Mouse (Mus musculus) hindbrain, embryonic 13.5 days (tissue): ENCODE measurements around the gene Cdkal1. TPM values are rescaled to one million over a fixed set of nuclear protein-coding genes. Genes with fewer than 3 reads are reported as not detected.

Experiments
- ATAC-seq: fragments of 200-750 bp; cut with Nextera tagmentation; 2 replicates; pipeline ENCODE4 v1.8.0; 2017; ENCODE audit warnings: moderate TSS enrichment; ENCODE audit not compliant: low FRiP score
- H3K27ac ChIP-seq: fragments of 300-500 bp; sonication (generic); 2 replicates; pipeline ENCODE4 v1.5.1; 2015; ENCODE audit warnings: inconsistent platforms, mild to moderate bottlenecking, moderate library complexity
- H3K27me3 ChIP-seq: fragments of 300-500 bp; sonication (generic); 2 replicates; pipeline ENCODE4 v1.6.1; 2015; ENCODE audit warnings: mild to moderate bottlenecking, inconsistent platforms
- H3K36me3 ChIP-seq: fragments of 300-500 bp; sonication (generic); 2 replicates; pipeline ENCODE4 v1.6.1; 2015; ENCODE audit warnings: mild to moderate bottlenecking, inconsistent platforms
- H3K4me1 ChIP-seq: fragments of 300-500 bp; sonication (generic); replicated peaks from 2 replicates; pipeline ENCODE4 v1.6.1; 2015; ENCODE audit warnings: inconsistent platforms
- H3K4me2 ChIP-seq: fragments of 300-500 bp; sonication (generic); 2 replicates; pipeline ENCODE4 v1.6.1; 2015; ENCODE audit warnings: inconsistent platforms, mild to moderate bottlenecking, moderate library complexity
- H3K4me3 ChIP-seq: fragments of 300-500 bp; sonication (generic); 2 replicates; pipeline ENCODE4 v1.5.1; 2015; ENCODE audit warnings: mild to moderate bottlenecking, inconsistent platforms
- H3K9ac ChIP-seq: fragments of 300-500 bp; sonication (generic); 2 replicates; pipeline ENCODE4 v1.6.1; 2015; ENCODE audit warnings: mild to moderate bottlenecking, inconsistent platforms
- H3K9me3 ChIP-seq: fragments of 300-500 bp; sonication (generic); 2 replicates; pipeline ENCODE4 v1.6.1; 2016; ENCODE audit warnings: inconsistent platforms
- WGBS: fragments of 180-500 bp; shearing (Covaris S2); methylation state at CpG from one replicate; pipeline ENCODE4 v1.1.7; 2015; 5-methylcytosine and 5-hydroxymethylcytosine counted together
- polyA plus RNA-seq: library from polyadenylated mRNA; unstranded; fragments of >200 nt; fragmentation: Nextera tagmentation; extraction: Ambion mirVana; gene quantifications from 2 replicates; pipeline ENCODE4 v1.2.1, GENCODE M21; 2015

Gene Cdkal1
- polyA plus RNA-seq, 1 experiment from 2014 or later, result 24.3 TPM

GRCm38 (mm10) chr13:29778124-29778523 lies 77.3 kb downstream of the Cdkal1 start:
- Histone ChIP-seq H3K9ac (no peak overlapping the region), H3K27me3 (no peaks in the 10 kb centered on the region), H3K36me3 (no peaks in the 10 kb centered on the region), H3K4me3 (no peak overlapping the region), H3K9me3 (no peaks in the 10 kb centered on the region), H3K27ac (no peak overlapping the region), H3K4me1 (peaks cover 24% of the 10 kb centered on the region), H3K4me2 (no peak overlapping the region)
- WGBS, result 86% methylated on average over 6 of the region's 6 CpGs
- no peak for ATAC-seq

- 77% methylated on average over 4 of the region's 4 CpGs for WGBS
- Histone ChIP-seq H3K36me3 (no peaks in the 10 kb centered on the region), H3K4me1 (peaks cover 27% of the 10 kb centered on the region), H3K4me2 (no peak overlapping the region), H3K27me3 (no peaks in the 10 kb centered on the region), H3K27ac (no peak overlapping the region), H3K4me3 (no peak overlapping the region), H3K9ac (no peak overlapping the region), H3K9me3 (no peaks in the 10 kb centered on the region)
- ATAC-seq, result no peak
These were observed 78.2 kb downstream of the Cdkal1 start for GRCm38 (mm10) chr13:29777225-29777624.

- no peaks in the 10 kb centered on the region for H3K9me3 ChIP-seq
- no peaks in the 10 kb centered on the region for H3K27me3 ChIP-seq
- WGBS, result 43% methylated on average over 8 of the region's 8 CpGs
- peaks cover 22% of the 10 kb centered on the region for H3K4me1 ChIP-seq
- H3K4me2 ChIP-seq, result no peak overlapping the region
- H3K27ac ChIP-seq, result no peak overlapping the region; the same call in 1 of the 2 replicates
- no peak overlapping the region for H3K4me3 ChIP-seq
- peak; percentile 40; the same call in 1 of the 2 replicates for ATAC-seq
- no peak overlapping the region for H3K9ac ChIP-seq
- H3K36me3 ChIP-seq, result no peaks in the 10 kb centered on the region
These were observed 79.8 kb downstream of the Cdkal1 start for GRCm38 (mm10) chr13:29775603-29776230.

GRCm38 (mm10) chr13:29773563-29773962 lies 81.9 kb downstream of the Cdkal1 start:
- H3K4me2 ChIP-seq, result no peak overlapping the region
- H3K9ac ChIP-seq, result no peak overlapping the region
- no peaks in the 10 kb centered on the region for H3K9me3 ChIP-seq
- no peak overlapping the region for H3K27ac ChIP-seq
- no peak for ATAC-seq
- H3K4me3 ChIP-seq, result no peak overlapping the region
- peaks cover 37% of the 10 kb centered on the region for H3K4me1 ChIP-seq
- 49% methylated on average over 6 of the region's 6 CpGs for WGBS
- H3K36me3 ChIP-seq, result no peaks in the 10 kb centered on the region
- H3K27me3 ChIP-seq, result no peaks in the 10 kb centered on the region

- Histone ChIP-seq H3K27ac (no peak overlapping the region), H3K9ac (no peak overlapping the region), H3K36me3 (no peaks in the 10 kb centered on the region), H3K4me3 (no peak overlapping the region), H3K4me2 (no peak overlapping the region), H3K9me3 (no peaks in the 10 kb centered on the region), H3K4me1 (peaks cover 40% of the 10 kb centered on the region), H3K27me3 (no peaks in the 10 kb centered on the region)
- 64% methylated on average over 3 of the region's 3 CpGs for WGBS
- ATAC-seq, result no peak
These were observed 82.5 kb downstream of the Cdkal1 start for GRCm38 (mm10) chr13:29772970-29773369.

- 14% methylated on average over 12 of the region's 12 CpGs for WGBS
These were observed 85.6 kb downstream of the Cdkal1 start for GRCm38 (mm10) chr13:29769647-29770436.

GRCm38 (mm10) chr13:29768104-29768503 lies 87.4 kb downstream of the Cdkal1 start:
- Histone ChIP-seq H3K4me1 (peaks cover 24% of the 10 kb centered on the region), H3K9ac (no peak overlapping the region)

More at GRCm38 (mm10) chr13:29769647-29770436, 85.6 kb downstream of the Cdkal1 start:
- peak overlapping the region; percentile 13; the same call in 1 of the 2 replicates for H3K4me2 ChIP-seq
- no peaks in the 10 kb centered on the region for H3K27me3 ChIP-seq
- peaks cover 34% of the 10 kb centered on the region for H3K4me1 ChIP-seq
- H3K27ac ChIP-seq, result peak overlapping the region; percentile 70
- H3K9ac ChIP-seq, result no peak overlapping the region
- peak; percentile 77 for ATAC-seq
- H3K4me3 ChIP-seq, result no peak overlapping the region
- H3K36me3 ChIP-seq, result no peaks in the 10 kb centered on the region
- H3K9me3 ChIP-seq, result no peaks in the 10 kb centered on the region

GRCm38 (mm10) chr13:29767587-29767986 lies 87.9 kb downstream of the Cdkal1 start:
- H3K27me3 ChIP-seq, result no peaks in the 10 kb centered on the region
- no peak for ATAC-seq
- peaks cover 21% of the 10 kb centered on the region for H3K4me1 ChIP-seq
- no peaks in the 10 kb centered on the region for H3K36me3 ChIP-seq
- no peaks in the 10 kb centered on the region for H3K9me3 ChIP-seq
- no peak overlapping the region for H3K9ac ChIP-seq
- no peak overlapping the region for H3K4me2 ChIP-seq
- WGBS, result 48% methylated on average over 4 of the region's 4 CpGs
- H3K27ac ChIP-seq, result no peak overlapping the region
- H3K4me3 ChIP-seq, result no peak overlapping the region

More at GRCm38 (mm10) chr13:29768104-29768503, 87.4 kb downstream of the Cdkal1 start:
- Histone ChIP-seq H3K4me2 (no peak overlapping the region), H3K9me3 (no peaks in the 10 kb centered on the region), H3K27ac (no peak overlapping the region), H3K27me3 (no peaks in the 10 kb centered on the region), H3K4me3 (no peak overlapping the region), H3K36me3 (no peaks in the 10 kb centered on the region)
- 77% methylated on average over 1 of the region's 1 CpGs for WGBS
- ATAC-seq, result no peak

- Histone ChIP-seq H3K4me3 (no peak overlapping the region), H3K4me2 (no peak overlapping the region), H3K4me1 (peaks cover 21% of the 10 kb centered on the region), H3K27ac (no peak overlapping the region), H3K27me3 (no peaks in the 10 kb centered on the region), H3K9me3 (no peaks in the 10 kb centered on the region), H3K9ac (no peak overlapping the region), H3K36me3 (no peaks in the 10 kb centered on the region)
- ATAC-seq, result no peak
- 75% methylated on average over 8 of the region's 8 CpGs for whole genome bisulfite sequencing
These were observed 89.1 kb downstream of the Cdkal1 start for GRCm38 (mm10) chr13:29766377-29766776.

- 89% methylated on average over 3 of the region's 3 CpGs for WGBS
- no peak overlapping the region for H3K4me2 ChIP-seq
- no peak overlapping the region for H3K4me3 ChIP-seq
- H3K27ac ChIP-seq, result no peak overlapping the region
- peaks cover 22% of the 10 kb centered on the region for H3K4me1 ChIP-seq
- no peak overlapping the region for H3K9ac ChIP-seq
- no peaks in the 10 kb centered on the region for H3K27me3 ChIP-seq
- no peaks in the 10 kb centered on the region for H3K36me3 ChIP-seq
- no peaks in the 10 kb centered on the region for H3K9me3 ChIP-seq
- ATAC-seq, result no peak
These were observed 90.2 kb downstream of the Cdkal1 start for GRCm38 (mm10) chr13:29765296-29765695.

- ATAC-seq, result no peak
- H3K27me3 ChIP-seq, result no peaks in the 10 kb centered on the region
- no peak overlapping the region for H3K4me2 ChIP-seq
- 65% methylated on average over 5 of the region's 5 CpGs for WGBS
- H3K36me3 ChIP-seq, result no peaks in the 10 kb centered on the region
- no peaks in the 10 kb centered on the region for H3K9me3 ChIP-seq
- peaks cover 18% of the 10 kb centered on the region; the same call in 1 of the 2 replicates for H3K4me1 ChIP-seq
- H3K27ac ChIP-seq, result peak overlapping the region; percentile 35; the same call in 1 of the 2 replicates
- no peak overlapping the region for H3K9ac ChIP-seq
- H3K4me3 ChIP-seq, result no peak overlapping the region
These were observed 95.6 kb downstream of the Cdkal1 start for GRCm38 (mm10) chr13:29759691-29760467.

- no peak overlapping the region for H3K4me3 ChIP-seq
- no peak overlapping the region for H3K9ac ChIP-seq
- no peaks in the 10 kb centered on the region for H3K9me3 ChIP-seq
- H3K4me2 ChIP-seq, result no peak overlapping the region
- WGBS, result 83% methylated on average over 3 of the region's 3 CpGs
- H3K36me3 ChIP-seq, result no peaks in the 10 kb centered on the region
- H3K27ac ChIP-seq, result no peak overlapping the region
- H3K27me3 ChIP-seq, result no peaks in the 10 kb centered on the region
- peaks cover 16% of the 10 kb centered on the region; the same call in 1 of the 2 replicates for H3K4me1 ChIP-seq
- ATAC-seq, result no peak
These were observed 99.4 kb downstream of the Cdkal1 start for GRCm38 (mm10) chr13:29756052-29756451.
